Mouse (Mus musculus): ENCODE results near the gene Arid1b.

Arid1b gene

GRCm38 (mm10) chr17:5213441-5213840 lies 219.3 kb downstream of the Arid1b start:
- no peak for DNase-seq (ENCODE audit: low spot score)

DNA sequence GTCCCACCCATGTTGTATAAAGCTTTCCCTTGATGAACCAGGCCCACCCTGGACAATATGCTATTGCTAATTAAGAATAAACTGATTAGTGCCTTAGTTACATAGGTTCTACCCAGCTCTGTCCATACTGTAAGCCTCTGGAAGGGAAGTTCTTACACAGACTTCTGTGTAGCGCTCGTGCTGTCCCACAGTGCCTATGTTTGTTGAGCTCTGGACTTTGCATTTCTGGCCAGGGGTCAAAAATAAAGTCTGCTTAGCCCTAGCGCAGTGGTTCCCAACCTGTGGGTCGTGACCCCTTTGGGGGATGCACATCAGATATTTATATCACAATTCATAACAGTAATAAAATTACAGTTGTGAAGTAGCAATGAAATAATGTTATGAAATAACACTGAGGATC lies 221.2 kb downstream of the Arid1b start:
- DNase-seq (ENCODE audit: low spot score) = no peak

- DNase-seq (ENCODE audit: low spot score) = no peak
Observed at GRCm38 (mm10) chr17:5216965-5217546, 222.9 kb downstream of the Arid1b start.

- DNase-seq (ENCODE audit: low spot score) = no peak
Observed at GRCm38 (mm10) chr17:5217852-5218845, 224.0 kb downstream of the Arid1b start.

- no peak for DNase-seq (ENCODE audit: low spot score)
Observed at GRCm38 (mm10) chr17:5218955-5219557, 224.9 kb downstream of the Arid1b start.

GRCm38 (mm10) chr17:5221041-5221440 lies 226.9 kb downstream of the Arid1b start:
- DNase-seq (ENCODE audit: low spot score) = no peak

GRCm38 (mm10) chr17:5221558-5221957 lies 227.4 kb downstream of the Arid1b start:
- DNase-seq (ENCODE audit: low spot score) = no peak

DNA sequence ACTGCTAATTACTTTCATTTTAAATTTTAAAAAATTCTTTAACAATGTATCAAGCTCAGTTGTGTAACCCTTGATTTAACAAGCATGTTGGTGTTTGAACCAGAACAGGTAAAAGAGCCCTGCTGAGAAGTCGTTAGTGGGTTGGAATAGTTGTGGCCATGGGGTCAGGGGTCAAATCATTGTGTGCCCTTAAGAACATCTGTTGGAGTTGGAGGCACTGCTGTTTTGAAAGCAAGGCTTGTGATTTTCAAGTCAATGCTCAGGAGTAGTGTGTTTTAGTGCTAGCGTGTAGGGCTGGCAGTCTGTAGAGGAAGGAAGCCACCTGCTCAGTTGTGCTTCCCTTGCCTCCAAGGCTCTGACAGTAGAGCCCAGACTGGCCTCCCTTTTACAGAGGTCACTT lies 228.7 kb downstream of the Arid1b start:
- DNase-seq (ENCODE audit: low spot score) = no peak

DNA sequence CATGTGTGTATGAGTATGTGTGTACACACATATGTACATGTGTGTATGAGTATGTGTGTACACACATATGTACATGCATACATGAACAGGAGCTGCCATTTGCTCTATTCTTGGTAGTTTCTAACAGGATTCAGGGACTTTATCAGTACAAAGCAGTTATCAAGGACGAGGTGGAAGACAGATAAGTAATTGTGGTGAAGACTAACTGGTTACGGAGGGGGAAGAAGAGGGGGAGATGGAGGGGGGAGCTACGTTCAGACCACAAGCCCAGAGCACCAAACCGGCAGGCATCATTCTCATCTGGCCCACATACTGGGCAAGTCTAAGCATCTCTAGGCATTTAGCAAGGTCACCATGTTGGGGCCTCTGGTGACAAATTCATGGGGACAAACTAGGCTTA lies 230.8 kb downstream of the Arid1b start:
- no peak for DNase-seq (ENCODE audit: low spot score)

DNA sequence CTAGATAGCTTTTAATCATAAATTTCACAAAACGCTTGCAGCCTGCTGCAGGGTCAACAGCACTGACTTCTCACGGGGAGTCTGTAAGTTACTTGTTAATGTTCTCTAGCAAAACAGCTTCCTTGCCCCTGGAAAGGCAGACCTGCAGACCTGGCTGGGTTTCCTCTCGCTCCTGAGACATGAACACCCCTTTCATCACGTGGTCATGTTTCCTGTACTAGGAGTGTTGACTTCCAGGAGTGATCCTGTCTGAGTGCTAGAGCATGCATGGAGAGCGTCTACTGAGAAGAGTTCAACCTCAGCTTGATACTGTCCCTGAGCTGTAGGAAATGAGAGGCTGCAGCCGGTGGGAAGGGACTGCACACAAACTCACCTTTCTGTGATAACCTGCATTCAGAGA lies 233.0 kb downstream of the Arid1b start:
- DNase-seq (ENCODE audit: low spot score) = peak; percentile 24

DNA sequence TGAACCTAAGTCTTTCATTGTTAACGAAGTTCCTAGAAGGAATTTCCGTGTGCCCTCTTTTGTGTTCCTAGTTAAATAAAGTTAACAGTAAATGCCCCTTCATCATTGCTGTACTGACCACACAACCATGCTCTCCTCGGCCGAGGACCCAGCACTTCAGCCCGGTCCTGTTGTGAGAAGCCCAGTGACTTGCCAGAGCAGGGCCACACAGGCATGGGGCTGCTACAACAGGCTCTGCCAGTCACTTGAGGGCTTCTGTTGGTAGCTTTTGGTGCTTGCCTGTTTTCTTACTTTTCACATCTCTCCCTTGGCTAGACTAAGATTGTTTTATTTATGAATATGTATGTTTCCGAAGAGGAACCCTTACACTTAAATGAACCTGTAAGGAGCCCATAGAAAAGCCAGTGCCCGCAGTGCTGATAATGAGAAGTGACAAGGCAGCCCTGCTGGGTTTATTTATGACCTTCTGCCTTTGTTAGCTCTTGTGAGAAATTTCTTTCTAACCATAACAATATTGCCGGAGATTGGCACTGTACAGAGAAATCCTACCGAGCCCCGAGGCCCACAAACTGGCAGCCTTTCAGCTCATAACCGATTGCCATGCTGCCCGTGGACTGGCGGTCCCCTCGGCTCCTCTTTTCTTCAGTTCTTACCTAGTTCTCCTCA lies 234.0 kb downstream of the Arid1b start:
- no peak for DNase-seq (ENCODE audit: low spot score)

DNA sequence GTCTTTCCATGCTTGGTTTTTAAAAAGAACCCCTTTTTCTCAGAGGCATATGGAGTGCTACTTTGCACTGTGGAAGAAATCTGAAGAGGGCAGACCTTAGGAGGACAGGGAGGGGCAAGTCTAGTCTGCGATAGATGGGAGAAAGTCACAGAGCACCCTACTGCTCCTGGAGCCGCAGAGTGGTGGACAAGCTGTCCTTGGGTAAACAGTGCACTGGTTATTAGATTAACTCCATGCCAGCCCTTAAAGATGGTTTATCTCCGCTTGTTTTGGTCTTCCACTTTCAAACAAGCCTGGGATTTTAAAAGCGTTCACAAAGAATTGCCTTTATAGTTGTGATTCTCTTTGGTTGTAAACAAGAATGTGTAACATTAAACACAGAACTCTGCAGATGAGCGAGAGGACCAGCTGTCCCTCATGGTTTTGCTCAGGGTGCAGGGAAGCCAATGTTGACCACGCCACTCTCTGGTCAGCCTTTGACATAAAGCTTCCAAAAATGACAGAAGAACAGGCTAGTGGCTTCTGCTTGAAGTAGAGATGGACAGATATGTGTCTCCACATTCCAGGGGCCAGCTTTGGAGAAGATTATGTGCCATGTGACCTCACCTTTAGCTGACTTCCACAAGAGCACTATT lies 234.6 kb downstream of the Arid1b start:
- DNase-seq (ENCODE audit: low spot score) = no peak

DNA sequence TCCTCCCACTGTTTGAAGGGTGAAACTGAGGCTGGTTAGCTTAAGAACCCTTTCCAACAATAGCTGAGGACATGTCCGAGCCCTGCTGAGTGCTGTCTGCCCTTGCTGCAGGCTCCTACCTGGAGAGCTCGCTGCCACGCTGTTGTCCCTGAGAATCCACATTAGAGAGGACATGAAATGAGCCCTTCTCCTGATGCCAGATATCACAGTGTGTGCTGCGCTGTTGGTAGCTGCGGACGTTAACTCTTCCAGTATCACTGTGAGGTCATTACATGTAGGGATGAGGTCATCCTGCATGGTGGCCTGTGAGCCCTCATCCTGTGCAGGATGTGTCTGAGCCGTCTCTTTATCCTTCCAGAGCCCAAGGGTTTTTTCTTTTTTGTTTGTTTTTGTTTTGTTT lies 235.9 kb downstream of the Arid1b start:
- DNase-seq (ENCODE audit: low spot score) = no peak

DNA sequence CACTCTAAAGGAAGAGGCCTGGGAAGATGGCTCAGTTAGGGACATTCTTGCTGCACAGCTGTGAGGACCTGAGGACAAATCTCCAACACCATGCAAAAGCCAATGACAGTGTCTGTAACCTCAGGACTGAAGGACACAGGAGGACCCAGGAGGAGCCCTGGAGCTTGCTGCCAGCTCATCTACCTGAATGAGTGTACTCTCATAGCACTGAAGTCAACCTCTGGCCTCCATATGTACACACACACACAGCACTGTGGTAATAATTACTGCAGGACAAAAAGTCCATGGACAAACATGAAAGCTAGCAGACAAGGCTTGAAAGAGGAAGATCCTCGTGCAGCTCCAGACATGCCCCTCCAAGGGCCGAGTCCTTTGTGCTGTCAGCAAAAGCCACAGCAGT lies 238.0 kb downstream of the Arid1b start:
- DNase-seq (ENCODE audit: low spot score) = no peak

DNA sequence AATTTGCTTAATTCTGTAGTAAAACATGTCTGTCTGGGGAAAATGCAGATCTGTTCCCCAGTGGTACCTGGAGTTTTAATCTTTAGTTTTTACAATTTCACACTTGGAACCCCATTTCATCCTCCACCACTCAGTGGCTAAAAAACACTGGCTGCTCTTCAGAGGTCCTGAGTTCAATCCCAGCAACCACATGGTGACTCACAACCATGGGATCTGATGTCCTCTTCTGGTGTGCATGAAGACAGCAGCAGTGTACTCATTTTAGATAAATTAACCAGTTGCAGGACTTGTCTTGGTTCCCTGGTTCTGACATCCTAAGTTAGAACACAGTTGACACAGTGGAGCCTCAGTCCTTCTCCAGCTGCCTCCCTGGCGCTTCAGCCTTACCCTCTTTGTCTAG lies 239.9 kb downstream of the Arid1b start:
- no peak for DNase-seq (ENCODE audit: low spot score)

DNA sequence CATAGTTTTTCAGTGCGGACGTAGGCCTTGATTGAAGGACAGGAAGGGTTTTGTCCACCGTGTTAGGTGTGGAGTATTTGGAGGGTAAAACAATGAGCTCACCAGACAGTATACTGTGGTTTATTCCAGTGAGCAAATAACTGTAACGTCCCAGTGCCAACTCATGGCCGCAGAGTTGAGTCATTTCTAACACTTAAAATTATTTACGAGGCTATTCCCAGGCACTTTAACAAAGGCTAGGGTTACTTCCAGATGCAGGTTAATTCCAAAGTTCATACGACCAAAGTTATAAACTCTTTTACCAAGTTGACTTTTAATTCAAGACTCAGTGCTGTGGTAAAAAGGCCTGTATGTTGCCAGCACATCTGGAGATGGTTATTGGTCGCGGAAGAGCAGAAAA lies 240.9 kb downstream of the Arid1b start:
- no peak for DNase-seq (ENCODE audit: low spot score)

GRCm38 (mm10) chr17:5237765-5238164 lies 243.6 kb downstream of the Arid1b start:
- DNase-seq (ENCODE audit: low spot score) = no peak

- no peak for DNase-seq (ENCODE audit: low spot score)
Observed at GRCm38 (mm10) chr17:5238387-5239245, 244.5 kb downstream of the Arid1b start.

- no peak for DNase-seq (ENCODE audit: low spot score)
Observed at GRCm38 (mm10) chr17:5244526-5244925, 250.4 kb downstream of the Arid1b start.

- no peak for DNase-seq (ENCODE audit: low spot score)
Observed at GRCm38 (mm10) chr17:5246688-5247087, 252.6 kb downstream of the Arid1b start.

- DNase-seq (ENCODE audit: low spot score) = no peak
Observed at GRCm38 (mm10) chr17:5247247-5247646, 253.1 kb downstream of the Arid1b start.
